Mouse (Mus musculus) myocyte (in vitro differentiated cells): ENCODE data around the gene Capn5.

ENCODE experiments used
- MAX ChIP-seq: IDR thresholded peaks from one replicate; pipeline ENCODE4 v1.6.1; 2011; ENCODE audit warnings: low read depth, mild to moderate bottlenecking, control low read depth
- MYOD1 ChIP-seq, 3 experiments: IDR thresholded peaks; one replicate each; pipeline ENCODE4 v1.6.1; 2011; ENCODE audit warnings: control low read depth in 2 of 3, low read depth in 2 of 3, mild to moderate bottlenecking in 2 of 3, moderate library complexity in 1 of 3; ENCODE audit not compliant: insufficient read length in 2 of 3, control insufficient read depth in 1 of 3
- TCF12 ChIP-seq: IDR thresholded peaks from one replicate; pipeline ENCODE4 v1.6.1; 2011; ENCODE audit warnings: mild to moderate bottlenecking, control low read depth; ENCODE audit not compliant: poor library complexity, insufficient read depth, severe bottlenecking

DNA sequence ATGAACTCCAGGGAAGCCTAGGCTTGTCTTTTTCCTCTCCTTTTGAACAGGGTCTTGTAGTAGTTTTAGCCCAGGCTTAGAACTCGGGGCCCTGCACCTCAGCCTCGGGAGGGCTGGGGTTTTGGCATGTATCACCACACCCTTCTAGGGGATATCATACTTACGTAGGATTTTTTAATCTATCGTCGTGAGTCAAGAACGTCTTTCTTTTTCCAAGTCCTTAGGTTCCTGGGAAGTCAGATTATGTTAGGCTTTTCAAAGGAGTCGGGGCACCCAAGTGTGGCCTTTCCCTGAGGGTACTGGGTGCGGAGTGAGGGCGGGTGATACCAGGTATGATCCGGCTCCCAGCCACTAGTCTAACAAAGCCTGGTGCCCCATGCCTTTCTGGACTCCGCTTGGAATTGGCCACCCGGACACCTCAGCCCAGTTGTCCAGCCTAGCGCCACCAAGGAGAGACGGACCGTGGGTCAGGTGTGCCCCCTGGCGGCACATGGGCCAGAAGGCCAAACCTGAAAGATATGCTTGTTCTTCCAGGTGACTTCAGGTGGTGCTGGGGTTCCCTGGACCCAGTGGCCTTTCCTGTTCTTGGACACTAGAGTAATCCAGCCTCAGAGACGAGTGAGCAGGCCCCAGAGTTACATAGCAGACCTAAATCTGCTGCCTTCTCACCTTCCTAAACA lies 13.6 kb upstream of the Capn5 start:
- TF ChIP-seq MAX, result no peak
- TF ChIP-seq TCF12, result no peak
- TF ChIP-seq MYOD1 (IDR thresholded peaks at IDR 0.05; ENCODE audit: control insufficient read depth in 1 of 3, insufficient read length in 2 of 3, low read depth in 2 of 3), result no peak
